Mouse (Mus musculus): ENCODE results near the gene Gm21961. TPM values are rescaled to one million over a fixed set of nuclear protein-coding genes. Genes with fewer than 3 reads are reported as not detected.
"Not testable (repeated sequence)": the region's sequence is repeated elsewhere in the genome, so short reads cannot be mapped to it uniquely, and the experiment has no call there.

The Gm21961 gene
- not detected in 2 replicates for polyA plus RNA-seq (2015; fragmentation: Nextera tagmentation; extraction: Ambion mirVana)

DNA sequence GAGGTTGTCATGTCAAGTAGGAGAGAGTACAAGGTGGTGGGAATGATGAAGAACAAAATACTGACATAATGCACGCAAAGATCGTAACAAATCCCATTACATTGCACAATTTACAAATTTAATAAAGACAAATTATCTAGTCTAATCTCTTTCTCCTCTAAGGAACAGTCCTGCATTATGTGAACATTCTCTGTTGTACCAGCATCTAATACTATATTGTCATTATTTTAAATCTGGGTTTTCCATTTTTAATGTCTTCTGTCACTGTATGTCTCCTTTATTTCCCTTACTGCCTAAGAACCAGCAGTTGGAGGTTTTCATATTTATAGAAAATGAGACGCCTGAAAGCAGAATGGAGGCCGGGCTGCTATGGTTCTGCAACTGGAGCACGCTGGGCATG is at the start of gene Gm21961:
Gm21961 (minus strand) TSS at position 101 of the 400 bp plus-strand sequence.
- H3K4me1 ChIP-seq, result no peaks in the 10 kb centered on the region
- ATAC-seq (ENCODE audit: insufficient read depth, low FRiP score, low read depth), result no peak
- H3K36me3 ChIP-seq, result no peaks in the 10 kb centered on the region
- WGBS, result 85% methylated on average over 5 of the region's 5 CpGs
- H3K27ac ChIP-seq, result no peak within 1 kb of the TSS
- no peaks in the 10 kb centered on the region for H3K27me3 ChIP-seq (replicated peaks)
- no peaks in the 10 kb centered on the region for H3K9me3 ChIP-seq
- no peak within 1 kb of the TSS for H3K4me2 ChIP-seq
- H3K9ac ChIP-seq, result no peak within 1 kb of the TSS
- H3K4me3 ChIP-seq (replicated peaks), result no peak within 1 kb of the TSS

DNA sequence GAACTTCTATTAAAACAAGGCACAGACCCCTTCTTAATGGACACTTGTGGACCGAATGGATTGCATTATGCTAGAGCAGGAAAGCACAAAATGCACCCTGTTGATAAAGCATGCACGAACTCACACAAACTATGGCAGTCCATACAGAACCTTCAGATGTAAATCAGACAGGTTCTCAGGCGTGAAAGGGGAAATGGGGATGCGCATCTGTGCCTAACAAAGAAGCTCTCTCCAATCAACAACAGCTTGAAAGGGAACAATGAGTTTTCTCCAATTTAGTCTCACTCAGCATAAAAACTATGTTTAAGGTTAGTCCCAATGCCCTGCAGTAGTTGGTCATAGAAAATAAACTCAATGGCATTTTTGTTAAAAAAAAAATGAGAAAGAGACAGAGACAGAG is 27.3 kb upstream of the Gm21961 start:
- no peaks in the 10 kb centered on the region for H3K36me3 ChIP-seq
- H3K27me3 ChIP-seq (replicated peaks), result no peaks in the 10 kb centered on the region
- H3K4me3 ChIP-seq (replicated peaks), result no peak overlapping the region
- no peak overlapping the region for H3K27ac ChIP-seq
- H3K4me1 ChIP-seq, result no peaks in the 10 kb centered on the region
- no peaks in the 10 kb centered on the region for H3K9me3 ChIP-seq
- H3K9ac ChIP-seq, result no peak overlapping the region
- no peak overlapping the region for H3K4me2 ChIP-seq
- WGBS, result 69% methylated on average over 4 of the region's 4 CpGs
- ATAC-seq (ENCODE audit: insufficient read depth, low FRiP score, low read depth), result no peak

DNA sequence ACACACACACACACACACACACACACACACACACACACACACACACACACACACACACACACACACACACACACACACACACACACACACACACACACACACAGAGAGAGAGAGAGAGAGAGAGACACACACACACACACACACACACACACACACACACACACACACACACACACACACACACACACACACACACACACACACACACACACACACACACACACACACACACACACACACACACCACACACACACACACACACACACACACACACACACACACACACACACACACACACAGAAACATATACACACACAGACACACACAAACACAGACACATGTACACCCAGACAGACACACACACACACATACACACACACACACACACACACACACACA is 24.5 kb upstream of the Gm21961 start:
- not testable (repeated sequence) for H3K9ac ChIP-seq; H3K27me3 ChIP-seq (replicated peaks); ATAC-seq (ENCODE audit: insufficient read depth, low FRiP score, low read depth); H3K27ac ChIP-seq; H3K4me2 ChIP-seq; H3K4me1 ChIP-seq; H3K4me3 ChIP-seq (replicated peaks); H3K9me3 ChIP-seq; H3K36me3 ChIP-seq

DNA sequence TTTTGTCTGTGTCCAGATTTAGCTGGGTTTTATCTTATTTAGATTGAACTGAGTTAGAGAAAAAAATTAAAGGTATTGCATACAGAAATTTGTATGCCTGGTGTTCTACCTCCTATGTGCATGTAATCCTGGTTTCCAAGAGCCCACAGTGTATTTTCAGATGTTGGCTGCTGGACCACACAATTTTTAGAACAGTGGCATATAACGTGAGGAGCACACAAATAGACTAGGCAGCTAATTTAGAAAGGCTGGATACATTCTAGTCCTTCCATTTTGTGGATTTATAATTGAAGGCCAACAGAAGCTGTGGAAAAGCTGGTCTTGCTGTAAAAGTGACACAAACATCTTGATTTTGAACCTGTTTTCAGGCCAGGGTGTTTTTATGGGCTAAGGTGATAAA is 3.3 kb upstream of the Gm21961 start:
- Histone ChIP-seq H3K27ac (no peak overlapping the region), H3K27me3 (replicated peaks) (no peaks in the 10 kb centered on the region), H3K4me1 (no peaks in the 10 kb centered on the region), H3K4me3 (replicated peaks) (no peak overlapping the region), H3K9ac (no peak overlapping the region), H3K9me3 (no peaks in the 10 kb centered on the region), H3K4me2 (no peak overlapping the region), H3K36me3 (no peaks in the 10 kb centered on the region)
- ATAC-seq (ENCODE audit: insufficient read depth, low FRiP score, low read depth), result no peak
- WGBS, result 73% methylated on average over 1 of the region's 1 CpGs

DNA sequence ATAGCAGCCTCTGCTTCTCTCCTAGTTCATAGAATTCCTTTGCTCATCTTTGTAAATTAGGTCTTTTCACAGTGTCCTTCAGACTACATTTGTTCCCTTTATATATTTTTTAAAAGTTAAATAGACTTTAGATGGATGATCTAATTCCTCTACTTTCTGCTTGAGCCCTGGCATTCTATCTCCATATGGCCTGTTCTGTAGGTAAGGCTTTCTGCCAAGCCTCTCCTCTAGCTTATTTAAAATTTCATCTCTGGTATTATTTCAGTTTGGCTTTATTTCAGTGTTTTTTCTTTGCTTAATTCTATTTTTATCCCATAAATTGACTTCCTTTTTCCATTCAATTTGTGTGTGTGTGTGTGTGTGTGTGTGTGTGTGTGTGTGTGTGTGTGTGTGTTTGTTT is 8.5 kb downstream of the Gm21961 start:
- Histone ChIP-seq H3K27ac (no peak overlapping the region), H3K4me1 (no peaks in the 10 kb centered on the region), H3K4me2 (no peak overlapping the region), H3K9ac (no peak overlapping the region), H3K27me3 (replicated peaks) (no peaks in the 10 kb centered on the region), H3K4me3 (replicated peaks) (no peak overlapping the region), H3K36me3 (no peaks in the 10 kb centered on the region), H3K9me3 (no peaks in the 10 kb centered on the region)
- no peak for ATAC-seq (ENCODE audit: insufficient read depth, low FRiP score, low read depth)

DNA sequence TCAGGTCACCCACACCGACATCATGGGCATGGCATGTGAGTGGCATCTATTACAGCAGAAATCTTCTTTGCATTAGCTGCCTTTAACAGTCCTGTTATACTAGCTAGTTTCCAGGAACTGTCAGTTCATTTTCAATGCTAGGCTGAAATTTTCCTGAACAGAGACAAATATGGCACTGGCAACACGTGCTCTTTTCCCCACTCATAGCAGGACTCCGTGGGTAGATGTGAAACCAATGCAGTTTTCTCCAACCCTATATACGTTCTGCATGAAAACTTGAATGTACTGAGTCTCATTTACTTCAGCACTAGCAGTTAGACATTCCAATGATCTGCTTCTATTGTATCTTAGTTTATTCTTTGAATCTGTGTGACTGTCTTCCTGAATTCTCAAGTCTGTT is 20.2 kb downstream of the Gm21961 start:
- no peaks in the 10 kb centered on the region for H3K27me3 ChIP-seq (replicated peaks)
- H3K36me3 ChIP-seq, result no peaks in the 10 kb centered on the region
- no peaks in the 10 kb centered on the region for H3K9me3 ChIP-seq
- no peak overlapping the region for H3K4me2 ChIP-seq
- 78% methylated on average over 4 of the region's 4 CpGs for WGBS
- ATAC-seq (ENCODE audit: insufficient read depth, low FRiP score, low read depth), result no peak
- no peak overlapping the region for H3K4me3 ChIP-seq (replicated peaks)
- no peaks in the 10 kb centered on the region for H3K4me1 ChIP-seq
- H3K9ac ChIP-seq, result no peak overlapping the region
- no peak overlapping the region for H3K27ac ChIP-seq

DNA sequence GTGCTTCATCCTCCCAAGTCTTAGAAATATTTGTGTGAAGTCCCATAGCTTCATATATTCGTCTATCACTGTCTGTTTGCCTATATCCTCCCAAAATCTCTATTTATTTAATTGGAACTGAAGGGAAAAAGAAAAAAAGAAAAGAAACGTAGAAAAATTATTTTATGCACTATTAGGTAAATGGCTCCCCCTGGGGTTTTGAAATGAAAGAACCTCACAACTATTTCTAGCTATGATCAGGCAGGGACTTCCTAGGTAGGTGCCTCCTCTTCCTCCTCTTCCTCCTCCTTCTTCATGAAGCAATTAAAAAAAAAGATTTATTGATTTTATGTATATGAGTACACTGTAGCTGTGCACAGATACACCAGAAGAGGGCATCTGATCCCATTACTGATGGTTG is 34.7 kb downstream of the Gm21961 start:
- Histone ChIP-seq H3K27ac (no peak overlapping the region), H3K4me1 (no peaks in the 10 kb centered on the region), H3K4me2 (no peak overlapping the region), H3K9me3 (no peaks in the 10 kb centered on the region), H3K36me3 (no peaks in the 10 kb centered on the region), H3K27me3 (replicated peaks) (no peaks in the 10 kb centered on the region), H3K9ac (no peak overlapping the region), H3K4me3 (replicated peaks) (no peak overlapping the region)
- ATAC-seq (ENCODE audit: insufficient read depth, low FRiP score, low read depth), result no peak
- 59% methylated on average over 2 of the region's 2 CpGs for WGBS

DNA sequence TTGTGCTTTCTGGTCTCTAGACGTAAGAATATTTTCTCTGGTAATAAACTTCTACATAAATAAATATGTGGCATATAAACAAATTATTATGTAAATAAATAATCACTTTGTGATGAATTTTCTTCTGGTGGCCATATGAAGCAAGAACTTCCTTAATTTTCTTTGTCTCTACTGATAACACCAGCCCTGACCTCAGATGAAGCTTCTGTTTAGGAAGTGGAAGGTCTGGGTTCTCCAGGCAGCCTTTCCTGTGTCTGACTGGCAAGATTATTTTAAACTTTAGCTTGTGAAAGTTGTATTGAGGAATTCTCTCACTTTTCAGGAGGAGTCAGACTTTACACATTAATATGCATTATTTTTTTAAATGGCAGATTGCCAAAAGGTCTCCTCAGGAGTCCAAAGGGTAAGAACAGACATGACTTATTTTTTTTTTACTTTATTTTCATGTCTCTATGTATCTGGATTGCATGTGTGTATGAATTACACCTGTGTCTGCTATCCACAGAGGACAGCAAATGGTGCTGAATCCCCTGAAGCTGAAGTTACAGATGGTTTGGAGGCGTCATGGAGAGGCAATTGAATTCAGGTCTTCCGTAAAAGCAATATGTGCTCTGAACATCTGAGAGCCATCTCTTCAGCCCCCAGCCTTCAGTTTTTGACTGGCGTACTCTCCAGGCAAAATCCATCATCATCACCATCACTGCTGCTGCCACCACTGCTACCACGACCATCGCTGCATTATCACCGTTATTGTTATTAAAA is 38.5 kb downstream of the Gm21961 start:
- Histone ChIP-seq H3K4me1 (no peaks in the 10 kb centered on the region), H3K4me3 (replicated peaks) (no peak overlapping the region), H3K9me3 (no peaks in the 10 kb centered on the region), H3K27ac (no peak overlapping the region), H3K4me2 (no peak overlapping the region), H3K36me3 (no peaks in the 10 kb centered on the region), H3K27me3 (replicated peaks) (no peaks in the 10 kb centered on the region), H3K9ac (no peak overlapping the region)
- no peak for ATAC-seq (ENCODE audit: insufficient read depth, low FRiP score, low read depth)
- 84% methylated on average over 7 of the region's 7 CpGs for WGBS

Other genes starting within 250 kb of the Gm21961 start
- gene Gm21798, start 197.2 kb downstream of the Gm21961 start, polyA plus RNA-seq (2015; fragmentation: Nextera tagmentation; extraction: Ambion mirVana), result not detected in 2 replicates

Data from stomach, embryonic 15.5 days (tissue).